Mouse (Mus musculus) regulatory T cell (primary cell): ENCODE data around the gene Sgcg.

ENCODE experiments used
- in situ Hi-C: fragments of 300-600 bp; cut with MboI, MseI; formaldehyde crosslinking; loops from one replicate; pipeline ENCODE4 v1.15.1; 2025; ENCODE audit warnings: high pct_unique_total_duplicates

Sgcg gene

GRCm38 (mm10) chr14:61258352-61258751, at the start of gene Sgcg:
Sgcg (minus strand) TSS chr14:61258490.
- in situ Hi-C loops: no loop called here

- in situ Hi-C loops: no loop called here
Measured at GRCm38 (mm10) chr14:61303969-61304609, 45.8 kb upstream of the Sgcg start.

GRCm38 (mm10) chr14:61302428-61302827, 44.1 kb upstream of the Sgcg start:
- in situ Hi-C loops: no loop called here

- in situ Hi-C loops: no loop called here
Measured at GRCm38 (mm10) chr14:61301323-61301722, 43.0 kb upstream of the Sgcg start.

GRCm38 (mm10) chr14:61299810-61300209, 41.5 kb upstream of the Sgcg start:
- in situ Hi-C loops: loop anchor here (5.0 kb wide), 1 partner anchor 493 kb away; no protein-coding TSS in a partner anchor

GRCm38 (mm10) chr14:61294738-61295079, 36.4 kb upstream of the Sgcg start:
- in situ Hi-C loops: loop anchor here (5.0 kb wide), 1 partner anchor 487 kb away; no protein-coding TSS in a partner anchor

- in situ Hi-C loops: no loop called here
Measured at GRCm38 (mm10) chr14:61293884-61294737, 35.8 kb upstream of the Sgcg start.

- in situ Hi-C loops: no loop called here
Measured at GRCm38 (mm10) chr14:61290664-61291063, 32.4 kb upstream of the Sgcg start.

GRCm38 (mm10) chr14:61288606-61289286, 30.5 kb upstream of the Sgcg start:
- in situ Hi-C loops: loop anchor here (5.0 kb wide), 2 partner anchors 51 to 1734 kb away; no protein-coding TSS in a partner anchor

GRCm38 (mm10) chr14:61278676-61279300, 20.5 kb upstream of the Sgcg start:
- in situ Hi-C loops: no loop called here

GRCm38 (mm10) chr14:61277285-61277684, 19.0 kb upstream of the Sgcg start:
- in situ Hi-C loops: no loop called here

- in situ Hi-C loops: no loop called here
Measured at GRCm38 (mm10) chr14:61274414-61275198, 16.3 kb upstream of the Sgcg start.

GRCm38 (mm10) chr14:61267908-61268475, 9.7 kb upstream of the Sgcg start:
- in situ Hi-C loops: no loop called here

- in situ Hi-C loops: no loop called here
Measured at GRCm38 (mm10) chr14:61259084-61259483, 794 bp upstream of the Sgcg start.

GRCm38 (mm10) chr14:61252596-61253388, 5.5 kb downstream of the Sgcg start:
- in situ Hi-C loops: no loop called here

- in situ Hi-C loops: no loop called here
Measured at GRCm38 (mm10) chr14:61246444-61246843, 11.8 kb downstream of the Sgcg start.

- in situ Hi-C loops: no loop called here
Measured at GRCm38 (mm10) chr14:61242611-61243010, 15.7 kb downstream of the Sgcg start.

GRCm38 (mm10) chr14:61238751-61239150, 19.5 kb downstream of the Sgcg start:
- in situ Hi-C loops: loop anchor here (5.0 kb wide), 1 partner anchor 49 kb away; no protein-coding TSS in a partner anchor

- in situ Hi-C loops: loop anchor here (5.0 kb wide), 1 partner anchor 50 kb away; no protein-coding TSS in a partner anchor
Measured at GRCm38 (mm10) chr14:61237101-61237654, 21.1 kb downstream of the Sgcg start.
